Mouse (Mus musculus): ENCODE measurements around the gene Rbms3.

Rbms3 gene

GRCm38 (mm10) chr9:117187116-117188034 is 442.3 kb downstream of the Rbms3 start:
- DNase-seq (ENCODE audit: low read depth): no peak

GRCm38 (mm10) chr9:117180658-117181057 is 449.1 kb downstream of the Rbms3 start:
- no peak for DNase-seq (ENCODE audit: low read depth)

- no peak for DNase-seq (ENCODE audit: low read depth)
Observed at GRCm38 (mm10) chr9:117178366-117178765, 451.3 kb downstream of the Rbms3 start.

- no peak for DNase-seq (ENCODE audit: low read depth)
Observed at GRCm38 (mm10) chr9:117172526-117172925, 457.2 kb downstream of the Rbms3 start.

GRCm38 (mm10) chr9:117169196-117169595 is 460.5 kb downstream of the Rbms3 start:
- no peak for DNase-seq (ENCODE audit: low read depth)

GRCm38 (mm10) chr9:117163143-117163542 is 466.6 kb downstream of the Rbms3 start:
- DNase-seq (ENCODE audit: low read depth): no peak

- no peak for DNase-seq (ENCODE audit: low read depth)
Observed at GRCm38 (mm10) chr9:117161150-117161549, 468.6 kb downstream of the Rbms3 start.

GRCm38 (mm10) chr9:117156330-117156905 is 473.3 kb downstream of the Rbms3 start:
- DNase-seq (ENCODE audit: low read depth): no peak

GRCm38 (mm10) chr9:117154590-117154989 is 475.1 kb downstream of the Rbms3 start:
- DNase-seq (ENCODE audit: low read depth): no peak

- no peak for DNase-seq (ENCODE audit: low read depth)
Observed at GRCm38 (mm10) chr9:117153686-117154274, 475.9 kb downstream of the Rbms3 start.

- no peak for DNase-seq (ENCODE audit: low read depth)
Observed at GRCm38 (mm10) chr9:117151951-117152350, 477.8 kb downstream of the Rbms3 start.

GRCm38 (mm10) chr9:117144057-117144723 is 485.5 kb downstream of the Rbms3 start:
- no peak for DNase-seq (ENCODE audit: low read depth)

GRCm38 (mm10) chr9:117139971-117140370 is 489.7 kb downstream of the Rbms3 start:
- no peak for DNase-seq (ENCODE audit: low read depth)

- no peak for DNase-seq (ENCODE audit: low read depth)
Observed at GRCm38 (mm10) chr9:117136410-117136809, 493.3 kb downstream of the Rbms3 start.

GRCm38 (mm10) chr9:117134043-117134442 is 495.7 kb downstream of the Rbms3 start:
- no peak for DNase-seq (ENCODE audit: low read depth)

GRCm38 (mm10) chr9:117126816-117127215 is 502.9 kb downstream of the Rbms3 start:
- DNase-seq (ENCODE audit: low read depth): no peak

GRCm38 (mm10) chr9:117125844-117126243 is 503.9 kb downstream of the Rbms3 start:
- no peak for DNase-seq (ENCODE audit: low read depth)

- no peak for DNase-seq (ENCODE audit: low read depth)
Observed at GRCm38 (mm10) chr9:117121572-117121971, 508.1 kb downstream of the Rbms3 start.

GRCm38 (mm10) chr9:117117181-117117729 is 512.5 kb downstream of the Rbms3 start:
- no peak for DNase-seq (ENCODE audit: low read depth)

- DNase-seq (ENCODE audit: low read depth): no peak
Observed at GRCm38 (mm10) chr9:117115609-117116008, 514.1 kb downstream of the Rbms3 start.

- no peak for DNase-seq (ENCODE audit: low read depth)
Observed at GRCm38 (mm10) chr9:117113592-117113991, 516.1 kb downstream of the Rbms3 start.

- DNase-seq (ENCODE audit: low read depth): no peak
Observed at GRCm38 (mm10) chr9:117107926-117108325, 521.8 kb downstream of the Rbms3 start.
